Mouse (Mus musculus) embryonic facial prominence, embryonic 14.5 days (tissue): ENCODE results near the gene Prpf31. TPM values are rescaled to one million over a fixed set of nuclear protein-coding genes. Genes with fewer than 3 reads are reported as not detected.

Experiments used
- ATAC-seq: fragments of 200-750 bp; cut with Nextera tagmentation; 2 replicates; pipeline ENCODE4 v1.8.0; 2017; ENCODE audit warnings: low read depth, moderate number of reproducible peaks, moderate TSS enrichment
- DNase-seq: peaks from one replicate; pipeline ENCODE4 v3.0.0-alpha.2; 2015; ENCODE audit warnings: low spot score
- H3K27ac ChIP-seq: fragments of 300-500 bp; sonication (generic); replicated peaks from 2 replicates; pipeline ENCODE4 v1.5.1; 2014; ENCODE audit warnings: low read depth, mild to moderate bottlenecking, low read length, moderate library complexity
- H3K27me3 ChIP-seq: fragments of 300-500 bp; sonication (generic); replicated peaks from 2 replicates; pipeline ENCODE4 v1.6.1; 2014; ENCODE audit warnings: low read length; ENCODE audit not compliant: control insufficient read depth, insufficient read depth
- H3K36me3 ChIP-seq: fragments of 300-500 bp; sonication (generic); 2 replicates; pipeline ENCODE4 v1.6.1; 2014; ENCODE audit warnings: low read length, mixed read lengths; ENCODE audit not compliant: control insufficient read depth, insufficient read depth
- H3K4me1 ChIP-seq: fragments of 300-500 bp; sonication (generic); 2 replicates; pipeline ENCODE4 v1.6.1; 2014; ENCODE audit warnings: antibody characterized with exemption, low read length; ENCODE audit not compliant: control insufficient read depth, insufficient read depth
- H3K4me2 ChIP-seq: fragments of 300-500 bp; sonication (generic); 2 replicates; pipeline ENCODE4 v1.6.1; 2014; ENCODE audit warnings: low read depth, mild to moderate bottlenecking, low read length, moderate library complexity, mixed read lengths
- H3K4me3 ChIP-seq: fragments of 300-500 bp; sonication (generic); 2 replicates; pipeline ENCODE4 v1.5.1; 2014; ENCODE audit warnings: low read depth, mild to moderate bottlenecking, low read length
- H3K9ac ChIP-seq: fragments of 300-500 bp; sonication (generic); 2 replicates; pipeline ENCODE4 v1.6.1; 2014; ENCODE audit warnings: low read depth, mild to moderate bottlenecking, low read length, moderate library complexity, mixed read lengths
- H3K9me3 ChIP-seq: fragments of 300-500 bp; sonication (generic); 2 replicates; pipeline ENCODE4 v1.6.1; 2016; ENCODE audit warnings: low read length; ENCODE audit not compliant: control insufficient read depth
- WGBS: fragments of 180-500 bp; shearing (Covaris S2); extraction: QIAGEN DNeasy Blood & Tissue Kit; methylation state at CpG from one replicate; pipeline ENCODE4 v1.1.7; 2014; 5-methylcytosine and 5-hydroxymethylcytosine counted together
- polyA plus RNA-seq: library from polyadenylated mRNA; unstranded; fragments of >200 nt; fragmentation: Nextera tagmentation; extraction: Ambion mirVana; gene quantifications from 2 replicates; pipeline ENCODE4 v1.2.1, GENCODE M21; 2014

Prpf31 gene
- 74.0 and 88.2 TPM in 2 replicates for polyA plus RNA-seq

GRCm38 (mm10) chr7:3629543-3630477 lies at the start of gene Prpf31, which contains the start of gene Tfpt:
TSS of gene Prpf31 (plus strand) at chr7:3629985.
TSS of gene Tfpt (minus strand) at chr7:3629929.
- Histone ChIP-seq H3K9ac (peak within 1 kb of the TSS; percentile 81), H3K27ac (peak within 1 kb of the TSS; percentile 85), H3K9me3 (no peaks in the 10 kb centered on the region), H3K4me2 (peak within 1 kb of the TSS; percentile 96), H3K36me3 (peaks cover 34% of the 10 kb centered on the region), H3K4me1 (peaks cover 13% of the 10 kb centered on the region), H3K4me3 (peak within 1 kb of the TSS; percentile 50), H3K27me3 (no peaks in the 10 kb centered on the region)
- WGBS = 1% methylated on average over 47 of the region's 47 CpGs
- ATAC-seq = peak; percentile 92
- DNase-seq = peak; percentile 98

DNA sequence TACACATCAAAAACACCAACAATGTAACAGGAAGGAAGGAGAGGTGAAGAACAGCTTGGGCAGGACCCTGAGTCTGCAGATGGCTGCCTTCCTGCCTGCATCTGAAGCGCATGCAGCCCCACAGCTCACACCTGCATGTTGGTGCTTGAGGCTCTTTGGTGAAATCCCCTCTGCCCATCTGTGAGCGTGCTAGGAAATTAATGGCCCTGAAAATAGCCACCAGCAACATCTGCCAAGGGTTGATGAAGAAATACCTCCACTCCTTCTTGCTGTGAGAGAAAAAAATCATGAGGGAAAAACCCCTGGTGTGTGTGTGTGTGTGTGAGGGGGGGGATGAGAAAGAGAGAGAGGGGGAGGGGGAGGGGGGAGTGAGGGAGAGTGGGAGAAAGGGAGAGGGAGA lies 49.8 kb upstream of the Prpf31 start:
- H3K9me3 ChIP-seq = no peaks in the 10 kb centered on the region
- H3K9ac ChIP-seq = no peak overlapping the region
- ATAC-seq = no peak
- no peak overlapping the region for H3K4me3 ChIP-seq
- H3K4me1 ChIP-seq = no peaks in the 10 kb centered on the region
- no peak overlapping the region for H3K27ac ChIP-seq
- H3K27me3 ChIP-seq = no peaks in the 10 kb centered on the region
- H3K4me2 ChIP-seq = no peak overlapping the region
- no peaks in the 10 kb centered on the region for H3K36me3 ChIP-seq
- no peak for DNase-seq
- 56% methylated on average over 2 of the region's 2 CpGs for WGBS

DNA sequence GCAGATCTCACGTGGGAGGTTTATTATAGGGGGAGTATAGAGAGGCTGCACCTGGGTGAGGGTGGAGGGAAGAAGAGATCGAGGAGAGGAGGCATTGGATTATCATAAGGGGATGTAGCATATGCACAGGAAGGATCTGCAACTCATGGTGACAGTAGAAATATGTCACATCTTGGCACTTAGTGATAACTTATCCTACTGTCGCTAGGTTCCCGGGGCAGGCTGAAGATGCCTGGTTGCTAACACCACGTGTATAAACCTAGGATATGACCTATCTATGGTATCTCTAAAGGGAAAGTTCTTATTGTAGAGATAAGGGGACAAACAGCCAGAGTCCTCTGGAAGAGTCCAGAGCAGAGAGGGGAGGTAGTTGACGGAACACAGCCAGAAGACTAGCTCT lies 44.0 kb upstream of the Prpf31 start:
- WGBS = 13% methylated on average over 6 of the region's 6 CpGs
- Histone ChIP-seq H3K36me3 (no peaks in the 10 kb centered on the region), H3K9ac (0 out of 2 replicates have a peak overlapping the region, but pooled peaks have one; percentile 30), H3K9me3 (no peaks in the 10 kb centered on the region), H3K27ac (no peak overlapping the region), H3K4me1 (no peaks in the 10 kb centered on the region), H3K27me3 (no peaks in the 10 kb centered on the region), H3K4me3 (no peak overlapping the region), H3K4me2 (no peak overlapping the region)
- DNase-seq = no peak
- ATAC-seq = no peak

DNA sequence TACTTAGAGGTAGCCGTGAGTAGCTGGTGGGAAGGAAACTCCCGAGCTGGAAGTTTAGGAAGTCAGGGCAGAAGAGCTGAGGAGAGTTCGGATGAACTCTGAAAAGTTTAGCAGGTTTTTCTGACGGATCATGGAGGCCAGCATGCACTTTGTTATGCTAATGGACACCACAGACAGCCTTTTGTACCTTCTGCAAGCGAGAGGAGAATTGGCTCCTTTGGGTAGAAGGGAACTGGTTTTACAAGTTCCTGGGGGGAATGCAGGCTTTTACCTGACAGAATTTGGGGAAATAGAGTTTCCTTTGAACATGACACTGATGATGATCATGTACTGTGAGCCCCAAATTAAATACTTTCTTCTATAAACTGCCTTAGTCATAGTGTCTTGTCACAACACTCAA lies 43.5 kb upstream of the Prpf31 start:
- ATAC-seq (peak; percentile 41; the same call in 1 of the 2 replicates), DNase-seq (peak; percentile 60)
- Histone ChIP-seq H3K9ac (0 out of 2 replicates have a peak overlapping the region, but pooled peaks have one; percentile 30), H3K4me3 (no peak overlapping the region), H3K27me3 (no peaks in the 10 kb centered on the region), H3K4me1 (no peaks in the 10 kb centered on the region), H3K36me3 (no peaks in the 10 kb centered on the region), H3K27ac (no peak overlapping the region), H3K4me2 (no peak overlapping the region), H3K9me3 (no peaks in the 10 kb centered on the region)
- 4% methylated on average over 5 of the region's 5 CpGs for WGBS

GRCm38 (mm10) chr7:3587292-3587691 lies 42.5 kb upstream of the Prpf31 start:
- Histone ChIP-seq H3K27ac (no peak overlapping the region), H3K36me3 (no peaks in the 10 kb centered on the region), H3K4me3 (no peak overlapping the region), H3K9me3 (no peaks in the 10 kb centered on the region), H3K4me1 (no peaks in the 10 kb centered on the region), H3K9ac (no peak overlapping the region), H3K4me2 (no peak overlapping the region), H3K27me3 (no peaks in the 10 kb centered on the region)
- 64% methylated on average over 1 of the region's 1 CpGs for WGBS
- ATAC-seq (no peak), DNase-seq (no peak)

GRCm38 (mm10) chr7:3590550-3590949 lies 39.2 kb upstream of the Prpf31 start:
- no peak for DNase-seq
- Histone ChIP-seq H3K9ac (no peak overlapping the region), H3K4me1 (no peaks in the 10 kb centered on the region), H3K27ac (no peak overlapping the region), H3K4me2 (no peak overlapping the region), H3K27me3 (no peaks in the 10 kb centered on the region), H3K4me3 (no peak overlapping the region), H3K36me3 (no peaks in the 10 kb centered on the region), H3K9me3 (no peaks in the 10 kb centered on the region)
- no peak for ATAC-seq
- WGBS = 88% methylated on average over 3 of the region's 3 CpGs

- no peak overlapping the region for H3K4me2 ChIP-seq
- 80% methylated on average over 1 of the region's 1 CpGs for WGBS
- H3K4me1 ChIP-seq = no peaks in the 10 kb centered on the region
- no peak overlapping the region for H3K27ac ChIP-seq
- ATAC-seq (no peak), DNase-seq (no peak)
- no peak overlapping the region for H3K9ac ChIP-seq
- no peaks in the 10 kb centered on the region for H3K27me3 ChIP-seq
- H3K9me3 ChIP-seq = no peaks in the 10 kb centered on the region
- no peaks in the 10 kb centered on the region for H3K36me3 ChIP-seq
- no peak overlapping the region for H3K4me3 ChIP-seq
Observed at GRCm38 (mm10) chr7:3591534-3591933, 38.3 kb upstream of the Prpf31 start.

DNA sequence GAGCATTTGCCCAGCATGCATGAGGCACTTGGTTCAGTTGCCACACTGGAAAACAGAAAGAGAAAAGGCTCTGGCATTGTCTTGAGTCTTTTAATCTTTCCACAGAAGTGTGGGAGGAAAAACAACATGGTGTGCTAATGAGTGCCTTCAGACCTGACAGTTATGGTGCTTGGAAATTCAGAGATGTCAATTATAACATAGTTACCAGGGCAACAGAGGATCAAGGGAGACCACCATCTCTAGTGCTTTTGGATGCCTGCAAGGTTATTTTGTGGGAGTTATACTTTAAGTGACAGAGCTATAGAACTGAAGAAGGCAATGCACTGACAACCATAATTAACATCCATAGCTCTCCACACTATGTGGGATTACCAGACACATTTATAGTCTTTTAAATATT lies 35.9 kb upstream of the Prpf31 start:
- no peaks in the 10 kb centered on the region for H3K4me1 ChIP-seq
- H3K27ac ChIP-seq = no peak overlapping the region
- no peak overlapping the region for H3K4me3 ChIP-seq
- no peaks in the 10 kb centered on the region for H3K9me3 ChIP-seq
- DNase-seq (no peak), ATAC-seq (no peak)
- no peaks in the 10 kb centered on the region for H3K36me3 ChIP-seq
- no peak overlapping the region for H3K4me2 ChIP-seq
- no peak overlapping the region for H3K9ac ChIP-seq
- H3K27me3 ChIP-seq = no peaks in the 10 kb centered on the region

GRCm38 (mm10) chr7:3594686-3595085 lies 35.1 kb upstream of the Prpf31 start:
- Histone ChIP-seq H3K9ac (no peak overlapping the region), H3K36me3 (no peaks in the 10 kb centered on the region), H3K4me2 (peak overlapping the region; percentile 28), H3K4me3 (no peak overlapping the region), H3K9me3 (no peaks in the 10 kb centered on the region), H3K27ac (no peak overlapping the region), H3K27me3 (no peaks in the 10 kb centered on the region), H3K4me1 (no peaks in the 10 kb centered on the region)
- ATAC-seq (no peak), DNase-seq (no peak)
- WGBS = 15% methylated on average over 5 of the region's 5 CpGs
